Mouse (Mus musculus): ENCODE data around the gene Mta1.
A peak's percentile ranks its signal among the peaks of the same experiment; 100 is the strongest.

The Mta1 gene

DNA sequence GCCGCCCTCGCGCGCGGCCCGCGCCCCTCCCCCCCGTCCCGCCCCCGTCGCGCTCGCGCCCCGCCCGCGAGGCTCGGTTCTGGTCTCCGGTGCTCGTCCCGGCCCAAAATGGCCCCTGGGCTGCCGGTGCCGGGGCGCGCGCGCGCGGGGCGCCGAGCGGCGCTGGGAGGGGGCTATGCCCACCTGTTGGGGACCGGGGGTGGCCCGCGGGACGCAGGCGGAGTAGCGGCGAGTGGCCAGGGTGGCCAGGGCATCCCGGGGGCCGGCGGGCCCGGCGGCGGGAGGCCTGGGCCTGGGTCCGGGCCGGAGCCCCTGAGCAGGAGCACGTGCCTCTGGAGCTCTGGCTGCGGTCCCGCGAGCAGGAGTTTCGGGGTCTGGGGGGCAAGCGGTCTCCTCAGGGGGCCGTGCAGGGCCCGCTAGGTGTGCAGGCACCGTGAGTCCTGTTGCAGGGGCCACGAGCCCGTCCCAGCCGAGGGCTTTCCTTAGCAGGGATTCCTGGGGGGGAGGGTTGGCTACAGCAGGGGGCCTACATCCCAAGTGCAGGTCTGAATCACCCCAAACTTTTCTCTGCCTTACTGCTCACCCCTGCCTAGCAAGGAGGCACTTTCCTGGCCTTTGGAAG is 563 bp downstream of the Mta1 start:
- DNase-seq (ENCODE audit: low read depth, low spot score) = no peak

DNA sequence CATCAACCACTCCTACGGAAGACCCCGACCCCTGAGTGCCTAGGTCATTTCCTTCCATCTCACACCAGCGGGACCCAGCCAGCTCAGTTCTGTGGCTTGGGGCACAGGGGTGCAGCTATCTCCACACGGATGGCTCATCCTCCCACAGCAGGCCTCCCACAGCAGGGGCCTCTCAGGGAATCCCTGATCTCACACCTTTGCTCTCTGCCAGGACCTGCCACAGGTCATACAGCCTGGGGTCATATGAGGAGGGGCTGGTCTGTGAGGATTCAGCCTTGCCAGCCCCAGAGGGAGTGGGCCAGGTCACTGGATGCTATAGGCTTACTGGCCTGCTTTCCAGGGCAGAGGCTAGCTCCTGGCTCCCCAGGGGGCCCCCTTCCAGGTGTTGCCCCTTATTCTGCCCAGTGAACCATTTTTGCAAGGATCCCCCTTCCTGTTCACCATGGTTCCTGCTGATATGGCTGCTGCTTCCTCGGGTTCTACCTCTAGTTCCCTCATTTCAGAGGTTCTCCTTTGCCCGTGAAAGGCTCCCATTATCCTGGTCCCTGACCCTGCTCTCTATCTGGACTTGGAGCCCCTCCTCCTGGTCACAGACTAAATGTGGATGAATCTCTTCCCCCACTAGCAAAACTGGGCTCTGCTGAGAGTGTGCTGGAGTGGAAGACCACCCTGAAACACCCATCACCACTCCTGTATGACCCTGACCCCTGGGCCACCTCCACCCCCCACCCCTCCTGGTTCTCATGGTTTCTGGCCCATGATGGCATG is 1.6 kb downstream of the Mta1 start:
- DNase-seq (ENCODE audit: low read depth, low spot score) = no peak

DNA sequence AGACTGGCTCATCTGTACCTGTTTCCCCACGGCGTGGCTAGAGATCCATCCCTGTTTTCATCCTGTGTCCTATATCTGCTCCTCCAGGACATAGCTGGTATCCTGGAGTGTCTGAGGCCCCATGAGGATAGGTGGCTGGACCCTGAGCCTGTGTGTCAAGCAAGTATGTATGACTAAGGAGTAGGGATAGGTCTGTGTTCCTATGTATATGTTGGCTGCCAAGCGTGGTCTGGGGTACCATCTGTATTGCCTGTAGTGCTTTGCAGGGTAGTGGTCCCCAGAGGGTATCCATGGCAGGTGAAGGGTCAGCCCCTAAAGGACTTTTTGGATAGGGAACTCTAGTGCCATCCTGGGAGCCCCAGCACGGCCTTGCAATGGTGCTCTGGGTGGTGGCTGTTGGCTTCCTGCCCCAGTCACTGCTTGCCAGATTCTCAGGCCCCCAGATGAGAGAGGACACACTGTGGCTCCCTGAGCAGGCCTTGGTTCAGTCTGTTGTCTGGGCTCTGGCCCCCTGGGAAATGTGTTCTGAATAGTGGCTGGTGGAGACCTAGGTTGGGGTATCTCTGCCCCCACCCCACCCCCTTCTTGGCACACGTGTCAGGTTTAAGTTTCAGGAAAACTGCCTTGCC is 2.5 kb downstream of the Mta1 start:
- DNase-seq (ENCODE audit: low read depth, low spot score) = no peak

DNA sequence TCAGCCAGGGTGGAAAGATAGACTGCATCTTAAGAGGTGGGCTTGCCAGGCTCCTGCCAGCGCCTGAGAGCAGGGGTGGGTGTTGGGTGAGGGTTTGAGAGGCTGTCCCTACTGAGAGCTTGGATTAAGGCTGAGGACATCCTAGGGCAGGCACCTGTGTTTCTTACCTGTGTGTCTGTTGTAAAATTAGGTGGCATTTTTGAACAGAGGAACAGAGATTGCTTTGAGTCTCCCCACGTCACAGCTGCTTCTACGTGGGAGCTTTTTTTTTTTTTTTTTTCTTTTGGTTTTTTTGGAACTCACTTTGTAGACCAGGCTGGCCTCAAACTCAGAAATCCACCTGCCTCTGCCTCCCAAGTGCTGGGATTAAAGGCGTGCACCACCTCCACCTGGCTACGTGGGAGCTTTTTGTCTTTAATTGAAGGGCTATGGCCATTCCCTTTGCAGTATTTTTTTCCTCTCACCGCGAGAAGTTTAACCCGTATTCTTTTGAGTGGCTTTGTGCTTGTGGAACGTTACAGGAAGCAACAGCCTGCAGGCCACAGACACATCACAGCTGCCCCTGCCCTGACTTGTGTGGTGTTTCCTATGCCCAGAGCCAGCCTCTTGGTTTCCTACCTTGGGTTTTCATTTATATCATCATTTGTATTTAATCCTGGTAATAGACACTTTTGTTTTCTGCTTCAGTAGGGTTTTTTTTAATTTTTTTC is 3.3 kb downstream of the Mta1 start:
- DNase-seq (ENCODE audit: low read depth, low spot score) = no peak

DNA sequence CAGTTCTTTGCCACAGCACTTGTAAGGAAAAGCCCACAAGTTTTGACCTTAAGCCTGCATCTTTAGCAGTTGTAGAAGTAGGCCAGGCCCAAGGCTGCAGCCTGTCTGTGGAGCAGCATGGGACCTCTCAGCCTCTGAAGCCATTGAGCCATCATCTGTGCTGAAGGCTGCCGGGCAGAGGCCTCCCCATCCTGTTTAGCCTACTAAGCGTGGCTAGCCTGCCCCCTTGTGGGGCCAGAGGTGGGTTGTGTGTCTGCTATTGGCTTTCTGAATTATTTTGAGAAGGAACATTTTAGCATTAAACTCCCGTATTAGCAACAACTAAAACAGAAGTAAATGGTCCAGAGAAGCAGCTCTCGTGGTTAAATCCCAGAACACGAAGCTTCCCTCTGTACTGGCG is 4.4 kb downstream of the Mta1 start:
- DNase-seq (ENCODE audit: low read depth, low spot score) = peak; percentile 73

DNA sequence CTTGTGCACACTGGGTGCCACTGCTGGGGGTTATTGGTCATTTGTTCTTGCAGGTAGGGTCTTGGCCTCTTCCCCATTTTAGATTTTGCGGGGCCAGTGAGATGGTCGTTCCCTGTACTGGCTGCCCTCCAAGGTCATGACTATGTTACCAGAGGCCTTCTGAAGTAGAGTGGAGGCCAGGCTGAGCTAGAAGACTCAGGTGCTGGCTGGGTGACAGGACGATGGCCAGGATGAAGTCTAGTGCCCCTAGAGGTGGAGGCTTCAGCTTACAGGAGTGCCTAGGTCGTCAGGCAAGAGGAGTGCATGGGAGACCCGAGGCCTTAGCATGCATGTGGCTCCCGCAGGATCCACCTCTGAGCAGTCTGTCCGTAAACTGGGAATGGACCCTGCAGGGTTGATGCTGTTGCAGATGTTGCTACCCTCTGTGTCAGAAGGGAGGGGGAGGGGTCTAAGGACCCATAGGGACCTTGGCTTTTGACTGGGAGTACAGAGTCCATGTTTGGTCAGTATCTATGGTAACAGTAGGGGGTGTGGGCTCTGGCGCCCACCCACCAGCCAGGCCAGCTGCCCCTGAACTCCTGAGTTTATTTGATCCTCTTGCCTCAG is 5.9 kb downstream of the Mta1 start:
- no peak for DNase-seq (ENCODE audit: low read depth, low spot score)

DNA sequence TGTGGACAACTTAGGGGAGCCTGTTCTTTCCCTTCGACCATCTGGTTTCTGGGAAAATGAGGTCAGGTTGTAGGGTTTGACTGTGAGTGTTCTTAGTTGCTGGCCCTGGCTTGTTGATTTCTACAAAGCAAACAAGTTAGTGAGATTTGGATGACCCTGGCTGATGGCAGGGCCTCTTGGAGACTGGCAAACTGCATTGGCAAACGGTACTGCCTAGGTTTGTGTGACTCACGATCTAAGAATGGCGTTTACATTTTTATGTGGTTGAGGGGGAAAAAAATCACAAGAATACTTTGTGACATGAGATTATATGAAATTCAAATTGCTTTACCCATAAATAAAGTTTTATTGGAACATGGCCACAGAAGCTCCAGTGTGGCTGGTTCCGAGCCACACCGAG is 8.3 kb downstream of the Mta1 start:
- DNase-seq (ENCODE audit: low read depth, low spot score) = peak; percentile 92

DNA sequence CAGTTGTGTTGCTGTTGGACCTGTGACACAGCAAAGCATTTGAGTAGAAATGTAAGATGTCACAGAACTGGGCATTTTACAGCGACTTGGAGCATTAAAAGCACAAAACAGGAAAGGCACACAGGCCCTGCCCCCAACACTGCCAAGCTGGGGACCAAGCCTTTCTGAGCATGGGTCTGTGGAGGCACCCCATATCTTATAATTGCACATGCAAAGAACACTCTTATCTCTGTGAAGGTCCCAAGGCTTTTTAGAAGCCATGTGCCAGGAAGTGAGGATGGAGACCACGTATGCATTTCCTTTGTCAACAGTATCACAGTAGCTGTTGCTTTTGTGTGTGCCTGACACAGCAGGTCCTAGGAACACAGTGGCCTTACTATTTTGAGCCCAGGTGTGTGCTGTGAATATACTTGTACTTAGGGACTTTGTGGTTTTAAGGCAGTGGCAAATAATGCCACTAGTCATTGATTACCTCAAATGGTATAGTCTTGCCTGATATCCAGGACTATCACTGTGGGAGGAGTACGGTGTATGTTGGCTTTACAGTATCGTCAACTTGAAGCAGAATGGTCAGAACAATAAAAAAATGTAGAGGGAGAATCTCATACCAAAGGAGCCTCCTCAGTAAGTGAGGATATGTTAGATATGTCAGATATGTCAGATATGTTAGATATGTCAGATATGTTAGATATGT is 9.5 kb downstream of the Mta1 start:
- DNase-seq (ENCODE audit: low read depth, low spot score) = no peak

DNA sequence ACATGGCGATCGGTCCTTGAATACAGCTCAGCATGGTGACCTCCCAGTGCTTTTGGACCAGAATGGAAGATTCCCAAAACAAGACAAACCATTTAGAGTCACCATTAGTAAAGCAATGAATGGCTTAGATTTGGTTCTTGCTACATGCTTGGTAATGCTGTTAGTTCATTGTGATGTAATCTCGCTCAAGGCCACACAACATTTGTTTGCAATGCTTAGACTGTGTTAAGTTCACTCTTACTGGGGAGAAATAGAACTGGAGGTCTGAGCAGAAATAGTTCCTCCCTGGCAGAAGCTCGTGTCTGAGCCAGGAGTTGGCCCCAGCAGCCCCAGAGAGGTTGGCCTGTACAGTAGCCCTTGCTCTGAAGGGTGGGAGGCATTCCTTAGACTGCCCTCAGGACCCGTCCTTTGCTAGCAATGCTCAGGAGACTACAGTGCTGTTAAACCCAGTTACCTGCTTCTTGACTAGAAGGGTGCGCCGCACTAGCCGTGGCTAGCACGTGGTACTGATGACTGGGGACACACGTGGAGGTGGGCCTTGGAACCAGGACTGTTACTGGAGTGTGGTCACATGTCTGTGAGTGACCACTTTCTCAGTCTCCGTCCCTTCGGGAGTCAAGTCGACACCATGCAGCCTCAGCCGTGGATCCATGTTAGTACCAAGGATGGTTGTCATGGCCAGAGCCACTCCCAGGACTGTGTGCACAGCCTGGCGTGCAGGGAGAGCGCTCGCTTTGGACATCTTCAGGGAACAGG is 10.6 kb downstream of the Mta1 start:
- no peak for DNase-seq (ENCODE audit: low read depth, low spot score)

DNA sequence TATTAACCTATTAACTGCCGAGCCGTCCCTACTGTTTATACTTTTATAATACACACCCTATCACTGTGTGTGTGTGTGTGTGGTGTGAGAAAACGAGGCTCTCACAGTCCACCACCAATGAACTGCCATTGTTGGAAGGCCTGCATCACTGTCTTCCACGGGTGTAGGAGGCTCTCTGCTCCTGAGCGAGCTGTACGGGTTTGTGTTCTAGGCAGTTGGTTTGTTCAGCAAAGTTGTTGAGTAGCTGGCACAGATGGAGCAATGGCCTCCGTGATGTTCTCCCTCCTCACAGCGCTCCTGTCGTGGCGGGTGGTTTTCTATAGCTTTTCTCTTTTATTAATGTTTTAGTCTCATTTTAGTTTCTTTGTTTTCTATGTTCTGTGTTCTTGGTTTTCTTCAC is 11.7 kb downstream of the Mta1 start:
- no peak for DNase-seq (ENCODE audit: low read depth, low spot score)

DNA sequence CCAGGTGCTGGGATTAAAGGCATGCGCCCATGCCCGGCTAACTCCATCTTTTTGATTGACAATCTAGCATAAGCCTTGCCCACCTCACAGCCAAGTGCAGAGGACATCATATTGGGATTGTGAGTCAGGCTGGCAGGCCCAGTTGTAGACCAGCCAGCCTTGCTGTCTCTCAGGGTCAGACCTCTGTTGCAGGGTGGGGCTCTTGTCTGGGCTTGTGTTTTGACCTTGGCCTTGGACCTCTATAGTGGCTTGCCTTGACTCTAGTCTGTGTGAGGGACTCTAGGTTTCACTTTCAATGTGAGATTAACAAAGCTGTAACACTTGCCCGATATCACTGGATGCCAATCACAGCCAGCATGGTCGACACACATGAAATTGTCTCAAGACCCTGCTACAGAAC is 16.1 kb downstream of the Mta1 start:
- no peak for DNase-seq (ENCODE audit: low read depth, low spot score)

DNA sequence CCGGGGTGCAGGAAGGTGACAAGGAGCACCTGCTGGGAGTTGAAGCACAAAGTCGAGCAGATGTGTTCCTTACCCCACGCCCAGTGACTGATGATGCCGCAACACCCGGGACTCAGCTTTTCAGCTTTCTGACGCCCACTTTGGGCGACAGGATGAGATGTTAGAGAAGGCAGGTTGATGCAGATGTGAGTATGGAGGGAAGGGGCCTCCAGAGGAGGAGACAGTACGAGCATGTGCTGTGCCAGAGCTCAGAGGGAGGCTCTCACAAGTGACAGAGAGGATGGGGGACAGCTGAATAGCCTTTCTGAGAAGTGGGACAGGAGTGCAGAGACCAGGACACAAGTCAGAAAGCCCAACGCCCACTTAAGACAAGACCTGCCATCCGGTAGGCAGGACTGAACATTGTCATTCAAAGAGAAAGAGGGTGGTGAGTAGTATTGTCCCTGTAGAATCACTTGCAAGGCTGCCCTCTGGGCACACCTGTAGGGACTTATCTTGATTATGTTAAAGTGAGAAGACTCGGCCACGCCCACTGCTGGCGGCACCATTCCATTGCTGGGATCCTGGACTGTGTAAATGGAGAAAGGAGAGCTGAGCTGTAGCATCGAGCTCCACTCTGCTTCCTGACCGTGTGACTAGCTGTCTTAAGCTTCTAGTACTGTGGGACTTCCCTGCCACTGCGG is 16.9 kb downstream of the Mta1 start:
- no peak for DNase-seq (ENCODE audit: low read depth, low spot score)

DNA sequence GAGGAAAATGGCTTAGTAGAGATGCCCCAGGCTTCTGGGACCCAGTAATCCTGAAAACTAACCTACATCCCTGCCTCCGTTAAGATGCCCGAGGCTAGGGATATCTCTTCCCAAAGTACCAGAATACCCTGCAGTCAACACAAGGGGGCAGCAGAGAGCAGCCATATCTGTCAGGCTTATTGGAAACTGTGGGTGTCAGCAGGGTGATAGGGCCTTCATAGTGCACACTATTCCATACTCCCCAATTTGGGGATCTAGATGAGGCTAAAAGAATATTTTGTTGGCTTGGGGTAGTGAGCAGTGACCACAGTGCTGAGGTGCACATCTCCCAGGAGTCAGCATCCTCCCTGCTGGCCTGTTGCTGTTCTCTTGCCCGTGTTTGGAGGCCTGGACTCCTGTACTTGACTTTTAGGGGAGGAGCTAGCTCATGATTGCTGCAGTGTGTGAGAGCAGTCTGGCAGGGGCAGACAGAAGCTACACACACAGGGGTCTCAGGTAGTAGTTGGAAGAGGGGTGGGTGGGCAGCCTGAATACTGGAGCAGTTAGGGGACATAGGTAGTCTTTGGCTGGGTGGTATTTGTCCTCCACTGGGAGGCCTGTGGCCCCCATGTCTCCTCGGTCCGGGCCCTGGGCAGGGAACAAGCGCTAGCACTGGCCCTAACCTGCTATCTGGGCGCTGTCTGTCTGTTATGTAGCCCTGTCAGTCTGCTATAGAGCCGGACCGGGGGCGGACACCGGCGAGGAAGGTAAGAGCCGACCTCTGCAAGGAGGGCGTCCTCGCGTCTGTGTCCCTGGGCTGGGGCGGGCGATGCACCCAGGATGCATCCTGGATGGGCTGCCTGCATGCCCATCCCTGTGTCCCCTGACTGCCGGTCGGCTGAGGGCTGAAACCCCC is 21.7 kb downstream of the Mta1 start:
- peak; percentile 81 for DNase-seq (ENCODE audit: low read depth, low spot score)

DNA sequence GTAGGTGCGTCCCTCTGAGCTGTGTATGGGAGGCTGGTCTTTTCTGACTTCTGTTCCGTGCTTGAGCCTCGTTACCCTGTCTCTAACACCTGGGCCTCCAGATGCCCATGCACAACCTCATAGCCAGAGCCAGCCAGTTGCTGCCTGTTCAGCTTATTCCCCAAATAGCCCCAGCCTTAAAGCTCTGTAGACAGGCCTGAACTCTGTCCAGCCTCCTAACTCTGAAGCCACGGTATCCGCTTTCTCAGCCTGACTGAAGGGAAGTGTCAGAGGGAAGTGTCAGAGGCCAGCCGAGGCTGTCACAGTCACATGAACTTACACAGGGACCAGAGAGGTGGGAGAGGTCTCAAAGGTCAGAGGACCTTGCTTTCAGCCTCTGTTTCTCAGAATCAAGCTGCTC is 26.6 kb downstream of the Mta1 start:
- no peak for DNase-seq (ENCODE audit: low read depth, low spot score)

DNA sequence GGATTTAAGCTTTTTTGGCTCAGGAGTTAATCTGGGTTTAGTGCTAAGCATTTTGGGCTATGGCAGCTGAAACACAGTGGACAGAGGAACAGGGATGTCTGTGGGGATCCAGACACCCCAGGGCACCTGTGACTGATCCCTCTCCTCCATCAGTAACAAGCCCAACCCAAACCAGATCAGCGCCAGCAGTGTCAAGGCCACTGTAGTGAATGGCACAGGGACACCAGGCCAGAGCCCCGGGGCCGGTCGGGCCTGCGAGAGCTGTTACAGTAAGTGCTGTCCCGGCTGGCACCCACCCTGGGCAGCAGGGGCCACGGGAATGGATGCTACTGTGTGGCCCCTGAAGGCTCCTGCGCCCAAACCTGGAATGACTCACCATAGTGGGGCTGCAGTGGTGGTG is 32.7 kb downstream of the Mta1 start:
- no peak for DNase-seq (ENCODE audit: low read depth, low spot score)

DNA sequence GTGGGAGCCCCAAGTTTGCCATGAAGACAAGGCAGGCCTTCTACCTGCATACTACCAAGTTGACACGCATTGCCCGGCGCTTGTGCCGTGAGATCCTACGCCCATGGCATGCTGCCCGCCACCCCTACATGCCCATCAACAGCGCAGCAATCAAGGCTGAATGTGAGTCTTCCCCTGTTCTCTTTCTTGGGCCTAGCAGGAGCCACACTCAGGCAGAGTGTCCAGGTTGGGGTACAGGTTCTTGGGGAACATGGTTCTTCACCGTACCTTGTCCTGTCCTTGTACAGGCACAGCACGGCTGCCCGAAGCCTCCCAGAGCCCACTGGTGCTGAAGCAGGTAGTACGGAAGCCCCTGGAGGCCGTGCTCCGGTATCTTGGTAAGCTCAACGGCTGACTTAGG is 33.5 kb downstream of the Mta1 start:
- DNase-seq (ENCODE audit: low read depth, low spot score) = no peak

DNA sequence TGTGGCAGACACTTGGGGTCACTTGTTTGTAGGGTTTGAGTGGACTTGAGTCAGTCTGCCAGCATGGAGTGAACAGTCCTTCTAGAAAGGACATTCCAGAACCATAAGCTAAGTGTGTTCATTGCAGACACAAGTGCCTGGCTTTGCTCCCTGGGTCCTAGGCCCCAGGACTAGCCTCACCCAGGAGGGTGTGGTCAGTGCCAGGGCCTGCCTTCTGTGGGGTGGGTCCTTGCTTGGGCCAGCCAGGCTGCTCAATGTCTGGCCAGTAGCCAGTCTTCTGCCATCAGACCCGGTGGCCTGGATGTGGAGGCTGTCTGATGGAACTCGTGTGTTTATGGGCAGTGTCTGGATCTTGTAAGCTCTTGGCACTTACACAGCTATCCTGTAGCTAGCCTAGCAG is 34.5 kb downstream of the Mta1 start:
- peak; percentile 64 for DNase-seq (ENCODE audit: low read depth, low spot score)

DNA sequence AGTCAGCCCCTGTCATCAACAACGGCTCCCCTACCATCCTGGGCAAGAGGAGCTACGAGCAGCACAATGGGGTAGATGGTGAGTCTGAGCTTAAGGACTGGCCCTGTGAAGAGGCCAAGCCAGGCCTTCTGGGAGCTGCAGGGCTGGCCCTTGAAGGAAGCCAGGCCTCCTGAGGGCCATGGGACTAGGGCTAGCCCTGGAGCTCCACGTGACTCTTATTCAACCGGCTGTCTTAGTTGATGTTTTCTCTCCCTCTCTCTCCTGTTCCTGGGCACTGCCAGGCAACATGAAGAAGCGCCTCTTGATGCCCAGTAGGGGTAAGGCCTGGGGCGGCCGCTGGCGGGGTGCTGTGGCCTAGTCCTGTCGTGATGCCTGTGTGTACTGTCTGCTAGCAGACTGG is 35.2 kb downstream of the Mta1 start:
- DNase-seq (ENCODE audit: low read depth, low spot score) = no peak

DNA sequence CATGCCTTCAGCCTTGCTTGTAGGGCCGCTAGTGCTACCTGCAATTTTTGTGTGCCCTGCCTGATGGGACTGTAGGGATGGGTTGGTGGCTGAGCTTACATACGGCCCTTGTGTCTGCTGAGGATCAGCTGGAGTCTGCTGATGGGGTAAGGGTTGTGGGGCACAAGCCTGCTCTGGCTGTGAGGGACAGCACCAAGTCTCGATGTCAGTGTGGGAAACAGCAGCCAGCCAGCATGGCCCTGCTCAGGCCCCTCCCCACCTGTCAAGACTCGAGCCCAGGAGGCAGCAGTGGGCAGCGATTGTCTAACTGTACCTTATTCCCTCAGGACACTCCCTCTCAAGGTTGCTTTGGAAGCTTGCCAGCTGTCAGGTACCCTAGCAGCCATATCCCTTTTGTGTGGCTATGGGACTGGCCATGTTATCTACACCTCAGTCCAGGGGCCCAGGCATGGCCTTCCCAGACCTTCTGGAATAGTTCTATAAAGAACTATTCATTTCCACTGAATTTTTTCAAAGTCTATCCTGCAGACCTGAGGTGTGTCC is 35.9 kb downstream of the Mta1 start:
- no peak for DNase-seq (ENCODE audit: low read depth, low spot score)

Data from 3T3-L1 (cell line).